Mouse (Mus musculus): ENCODE measurements at regions not wholly inside any gene's neighbourhood (a gene's known extent, or its start where the extent isn't known, plus 50 kb on each side); places are given as distances from the start of the nearest gene placed in this dataset.

- TF ChIP-seq POLR2A (IDR thresholded peaks at IDR 0.05; ENCODE audit: control insufficient read depth, extremely low read depth, insufficient read depth, low read length, poor library complexity) (no peak), CTCF (IDR thresholded peaks at IDR 0.05; ENCODE audit: borderline replicate concordance, control insufficient read depth, extremely low read depth, insufficient read depth, low read length, poor library complexity) (no peak)
Measured at GRCm38 (mm10) chr1:186031951-186032350, 85.2 kb downstream of the Lyplal1 start.
